Mouse (Mus musculus) hindbrain, embryonic 16.5 days (tissue): ENCODE results near the gene Tbc1d24. TPM values are rescaled to one million over a fixed set of nuclear protein-coding genes. Genes with fewer than 3 reads are reported as not detected.
"Not testable (repeated sequence)": the region's sequence is repeated elsewhere in the genome, so short reads cannot be mapped to it uniquely, and the experiment has no call there.

Experiments
- ATAC-seq: fragments of 200-750 bp; cut with Nextera tagmentation; 2 replicates; pipeline ENCODE4 v1.8.0; 2017; ENCODE audit warnings: moderate TSS enrichment, moderate library complexity
- H3K27ac ChIP-seq: fragments of 300-500 bp; sonication (generic); 2 replicates; pipeline ENCODE4 v1.5.1; 2014; ENCODE audit warnings: low read depth, mild to moderate bottlenecking, control low read depth, low read length, moderate library complexity
- H3K27me3 ChIP-seq: fragments of 300-500 bp; sonication (generic); replicated peaks from 2 replicates; pipeline ENCODE4 v1.6.1; 2014; ENCODE audit warnings: low read length; ENCODE audit not compliant: control insufficient read depth, insufficient read depth
- H3K36me3 ChIP-seq: fragments of 300-500 bp; sonication (generic); 2 replicates; pipeline ENCODE4 v1.6.1; 2014; ENCODE audit warnings: mild to moderate bottlenecking, low read length, moderate library complexity, mixed read lengths; ENCODE audit not compliant: control insufficient read depth, insufficient read depth
- H3K4me1 ChIP-seq: fragments of 300-500 bp; sonication (generic); 2 replicates; pipeline ENCODE4 v1.6.1; 2014; ENCODE audit warnings: low read depth, low read length; ENCODE audit not compliant: control insufficient read depth, insufficient read depth
- H3K4me2 ChIP-seq: fragments of 300-500 bp; sonication (generic); 2 replicates; pipeline ENCODE4 v1.6.1; 2014; ENCODE audit warnings: mild to moderate bottlenecking, low read length, control low read depth, moderate library complexity
- H3K4me3 ChIP-seq: fragments of 300-500 bp; sonication (generic); 2 replicates; pipeline ENCODE4 v1.5.1; 2014; ENCODE audit warnings: mild to moderate bottlenecking, low read length, control low read depth, moderate library complexity
- H3K9ac ChIP-seq: fragments of 300-500 bp; sonication (generic); 2 replicates; pipeline ENCODE4 v1.6.1; 2014; ENCODE audit warnings: low read depth, mild to moderate bottlenecking, control low read depth, low read length, moderate library complexity
- H3K9me3 ChIP-seq: fragments of 300-500 bp; sonication (generic); 2 replicates; pipeline ENCODE4 v1.6.1; 2014; ENCODE audit warnings: mild to moderate bottlenecking, low read length, moderate library complexity; ENCODE audit not compliant: control insufficient read depth
- WGBS: fragments of 180-500 bp; shearing (Covaris S2); extraction: QIAGEN DNeasy Blood & Tissue Kit; methylation state at CpG from one replicate; pipeline ENCODE4 v1.1.7; 2014; 5-methylcytosine and 5-hydroxymethylcytosine counted together
- microRNA-seq: library from miRNA; unstranded; fragments of <30 nt; microRNA quantifications from one replicate; pipeline ENCODE4, GENCODE M21; 2017
- polyA plus RNA-seq: library from polyadenylated mRNA; unstranded; fragments of >200 nt; fragmentation: Nextera tagmentation; extraction: Ambion mirVana; gene quantifications from 2 replicates; pipeline ENCODE4 v1.2.1, GENCODE M21; 2015

The Tbc1d24 gene
- polyA plus RNA-seq, 1 experiment from 2014 or later: 26.6 TPM

- Histone ChIP-seq H3K4me3 (no peak overlapping the region), H3K4me2 (no peak overlapping the region), H3K9ac (no peak overlapping the region), H3K36me3 (no peaks in the 10 kb centered on the region), H3K9me3 (no peaks in the 10 kb centered on the region), H3K27me3 (no peaks in the 10 kb centered on the region), H3K27ac (no peak overlapping the region), H3K4me1 (peaks cover 22% of the 10 kb centered on the region)
- 76% methylated on average over 2 of the region's 2 CpGs for WGBS
- no peak for ATAC-seq
Measured at GRCm38 (mm10) chr17:24137226-24137880, 68.0 kb downstream of the Tbc1d24 start.

- H3K9ac ChIP-seq: no peak overlapping the region
- no peak overlapping the region for H3K4me2 ChIP-seq
- no peak overlapping the region for H3K27ac ChIP-seq
- H3K9me3 ChIP-seq: no peaks in the 10 kb centered on the region
- no peak for ATAC-seq
- no peaks in the 10 kb centered on the region for H3K36me3 ChIP-seq
- H3K4me3 ChIP-seq: no peak overlapping the region
- no peaks in the 10 kb centered on the region for H3K27me3 ChIP-seq
- peaks cover 7% of the 10 kb centered on the region for H3K4me1 ChIP-seq
Measured at GRCm38 (mm10) chr17:24134062-24134461, 71.3 kb downstream of the Tbc1d24 start.

GRCm38 (mm10) chr17:24132919-24133318 lies 72.4 kb downstream of the Tbc1d24 start:
- not testable (repeated sequence) for H3K4me2 ChIP-seq, H3K27ac ChIP-seq, H3K4me3 ChIP-seq, ATAC-seq, H3K36me3 ChIP-seq, H3K9me3 ChIP-seq, H3K9ac ChIP-seq, H3K27me3 ChIP-seq, H3K4me1 ChIP-seq
- 83% methylated on average over 4 of the region's 4 CpGs for WGBS

GRCm38 (mm10) chr17:24131570-24131969 lies 73.8 kb downstream of the Tbc1d24 start:
- no peak overlapping the region for H3K4me3 ChIP-seq
- no peaks in the 10 kb centered on the region for H3K27me3 ChIP-seq
- H3K9me3 ChIP-seq: no peaks in the 10 kb centered on the region
- no peaks in the 10 kb centered on the region for H3K4me1 ChIP-seq
- H3K4me2 ChIP-seq: no peak overlapping the region
- no peaks in the 10 kb centered on the region for H3K36me3 ChIP-seq
- no peak overlapping the region for H3K27ac ChIP-seq
- no peak for ATAC-seq
- 88% methylated on average over 3 of the region's 3 CpGs for WGBS
- H3K9ac ChIP-seq: no peak overlapping the region

GRCm38 (mm10) chr17:24129246-24129645 lies 76.1 kb downstream of the Tbc1d24 start:
- H3K27me3 ChIP-seq, H3K4me3 ChIP-seq, H3K27ac ChIP-seq, H3K36me3 ChIP-seq, H3K9me3 ChIP-seq, ATAC-seq, H3K4me2 ChIP-seq, H3K9ac ChIP-seq, H3K4me1 ChIP-seq: not testable (repeated sequence)
- WGBS: 92% methylated on average over 4 of the region's 4 CpGs

- H3K4me1 ChIP-seq: no peaks in the 10 kb centered on the region
- no peaks in the 10 kb centered on the region for H3K36me3 ChIP-seq
- 83% methylated on average over 1 of the region's 1 CpGs for WGBS
- no peak for ATAC-seq
- H3K4me3 ChIP-seq: no peak overlapping the region
- no peak overlapping the region for H3K9ac ChIP-seq
- no peak overlapping the region for H3K27ac ChIP-seq
- H3K27me3 ChIP-seq: no peaks in the 10 kb centered on the region
- H3K4me2 ChIP-seq: no peak overlapping the region
- no peaks in the 10 kb centered on the region for H3K9me3 ChIP-seq
Measured at GRCm38 (mm10) chr17:24127592-24127991, 77.8 kb downstream of the Tbc1d24 start.

GRCm38 (mm10) chr17:24126801-24127200 lies 78.6 kb downstream of the Tbc1d24 start:
- 73% methylated on average over 3 of the region's 3 CpGs for WGBS
- H3K9me3 ChIP-seq: no peaks in the 10 kb centered on the region
- no peaks in the 10 kb centered on the region for H3K27me3 ChIP-seq
- no peak overlapping the region for H3K27ac ChIP-seq
- H3K9ac ChIP-seq: no peak overlapping the region
- no peaks in the 10 kb centered on the region for H3K4me1 ChIP-seq
- no peak overlapping the region for H3K4me3 ChIP-seq
- no peak for ATAC-seq
- no peak overlapping the region for H3K4me2 ChIP-seq
- no peaks in the 10 kb centered on the region for H3K36me3 ChIP-seq

Small RNA genes within 50 kb of the gene (microRNA-seq; reads per million reads assigned to microRNA genes)
- gene Mir5134: 0.62 reads per million
- not detected for gene Mir6965

Other genes starting within 250 kb of the Tbc1d24 start
- not detected in 2 replicates for gene Prss30, start 225.0 kb downstream of the Tbc1d24 start, polyA plus RNA-seq
- gene Prss22, start 207.5 kb downstream of the Tbc1d24 start, polyA plus RNA-seq: not detected in 2 replicates
- 0.12 and 0.16 TPM in 2 replicates for gene Prss27, start 167.4 kb downstream of the Tbc1d24 start, polyA plus RNA-seq
- 82.0 and 89.9 TPM in 2 replicates for gene Kctd5, start 132.1 kb downstream of the Tbc1d24 start, polyA plus RNA-seq
- gene Pdpk1, start 54.6 kb downstream of the Tbc1d24 start, polyA plus RNA-seq: 63.5 and 65.1 TPM in 2 replicates
- 35.2 and 41.0 TPM in 2 replicates for gene Amdhd2, start 41.8 kb downstream of the Tbc1d24 start, polyA plus RNA-seq
- gene Atp6v0c, start 35.9 kb downstream of the Tbc1d24 start, polyA plus RNA-seq: 1,653 and 1,817 TPM in 2 replicates
- 4.5 and 4.6 TPM in 2 replicates for gene Ntn3, start 4.0 kb upstream of the Tbc1d24 start, polyA plus RNA-seq
- 8.9 and 10.1 TPM in 2 replicates for gene Tedc2, start 15.3 kb upstream of the Tbc1d24 start, polyA plus RNA-seq
- 14.4 and 17.6 TPM in 2 replicates for gene Ccnf, start 45.9 kb upstream of the Tbc1d24 start, polyA plus RNA-seq
- 1.2 TPM in 2 replicates for gene Abca17, start 145.5 kb upstream of the Tbc1d24 start, polyA plus RNA-seq
- gene Abca3, start 146.4 kb upstream of the Tbc1d24 start, polyA plus RNA-seq: 30.1 and 34.5 TPM in 2 replicates
- 304 and 328 TPM in 2 replicates for gene Rnps1, start 209.0 kb upstream of the Tbc1d24 start, polyA plus RNA-seq
- gene Eci1, start 221.1 kb upstream of the Tbc1d24 start, polyA plus RNA-seq: 48.0 and 59.0 TPM in 2 replicates
- gene Dnase1l2, start 237.5 kb upstream of the Tbc1d24 start, polyA plus RNA-seq: 6.1 and 9.4 TPM in 2 replicates